Mouse (Mus musculus) liver, embryonic 14.5 days (tissue): Measurements from ENCODE around the gene Arid1b. TPM values are rescaled to one million over a fixed set of nuclear protein-coding genes. Genes with fewer than 3 reads are reported as not detected.
A peak's percentile ranks its signal among the peaks of the same experiment; 100 is the strongest.

Experiments
- ATAC-seq: fragments of 200-750 bp; cut with Nextera tagmentation; 2 replicates; pipeline ENCODE4 v1.8.0; 2017; ENCODE audit warnings: moderate number of reproducible peaks, mild to moderate bottlenecking, moderate library complexity; ENCODE audit not compliant: insufficient read depth
- DNase-seq, 3 experiments: peaks; one replicate each; pipeline ENCODE4 v3.0.0-alpha.2; 2012 to 2013; ENCODE audit warnings: low read depth in 3 of 3, low spot score in 3 of 3
- H3K27ac ChIP-seq: fragments of 300-500 bp; sonication (generic); 2 replicates; pipeline ENCODE4 v1.5.1; 2014; ENCODE audit warnings: moderate library complexity, mild to moderate bottlenecking, control low read depth, inconsistent platforms
- H3K27me3 ChIP-seq: fragments of 300-500 bp; sonication (generic); 2 replicates; pipeline ENCODE4 v1.6.1; 2014; ENCODE audit warnings: mild to moderate bottlenecking, low read length, moderate library complexity; ENCODE audit not compliant: control insufficient read depth, insufficient read depth
- H3K36me3 ChIP-seq: fragments of 300-500 bp; sonication (generic); replicated peaks from 2 replicates; pipeline ENCODE4 v1.6.1; 2014; ENCODE audit warnings: low read depth; ENCODE audit not compliant: control insufficient read depth, insufficient read depth
- H3K4me1 ChIP-seq, 2 experiments: fragments of 200-500 bp in 1 of 2; fragments of 300-500 bp in 1 of 2; sonication (generic) in 1 of 2; replicated peaks; 2 replicates each; pipeline ENCODE4 v1.6.1; 2012 to 2014; ENCODE audit warnings: antibody characterized with exemption in 1 of 2, inconsistent platforms in 1 of 2, low read length in 1 of 2; ENCODE audit not compliant: control insufficient read depth in 2 of 2, insufficient read depth in 2 of 2
- H3K4me2 ChIP-seq: fragments of 300-500 bp; sonication (generic); 2 replicates; pipeline ENCODE4 v1.6.1; 2014; ENCODE audit warnings: low read depth, mild to moderate bottlenecking, control low read depth, moderate library complexity
- H3K4me3 ChIP-seq, 2 experiments: fragments of 200-500 bp in 1 of 2; fragments of 300-500 bp in 1 of 2; sonication (generic) in 1 of 2; 2 replicates each; pipeline ENCODE4 v1.5.1; 2012 to 2014; ENCODE audit warnings: low read depth in 2 of 2, low read length in 2 of 2, mild to moderate bottlenecking in 2 of 2, control low read depth in 1 of 2, inconsistent platforms in 1 of 2, moderate library complexity in 1 of 2; ENCODE audit not compliant: insufficient read depth in 1 of 2
- H3K9ac ChIP-seq: fragments of 300-500 bp; sonication (generic); replicated peaks from 2 replicates; pipeline ENCODE4 v1.6.1; 2014; ENCODE audit warnings: mild to moderate bottlenecking, control low read depth, moderate library complexity
- H3K9me3 ChIP-seq: fragments of 300-500 bp; sonication (generic); 2 replicates; pipeline ENCODE4 v1.6.1; 2016; ENCODE audit warnings: low read length, mixed read lengths; ENCODE audit not compliant: control insufficient read depth
- CTCF ChIP-seq: IDR thresholded peaks from 2 replicates; pipeline ENCODE4 v1.5.1; 2016; ENCODE audit warnings: antibody characterized with exemption, low read depth, control low read depth
- EP300 ChIP-seq: IDR thresholded peaks from 2 replicates; pipeline ENCODE4 v1.6.1; 2016; ENCODE audit warnings: antibody characterized with exemption, low read depth
- WGBS: fragments of 180-500 bp; shearing (Covaris S2); extraction: QIAGEN DNeasy Blood & Tissue Kit; methylation state at CpG from one replicate; pipeline ENCODE4 v1.1.7; 2014; ENCODE audit not compliant: insufficient replicate concordance; 5-methylcytosine and 5-hydroxymethylcytosine counted together
- polyA plus RNA-seq, 2 experiments: library from polyadenylated mRNA; depleted of rRNA in 1 of 2; stranded (reverse) in 1 of 2; unstranded in 1 of 2; fragments of >200 nt; fragmentation: Nextera tagmentation in 1 of 2; extraction: Ambion mirVana in 1 of 2; gene quantifications; 2 replicates each; pipeline versions ENCODE4 v1.2.1 to v1.2.3; 2012 to 2014

The Arid1b gene
- polyA plus RNA-seq, 2 experiments, result 2.6 to 3.1 TPM

- H3K9ac ChIP-seq, result no peak overlapping the region
- DNase-seq, result no peak
- H3K27ac ChIP-seq, result no peak overlapping the region
- H3K4me1 ChIP-seq, result no peaks in the 10 kb centered on the region
- ATAC-seq, result no peak
- H3K4me2 ChIP-seq, result no peak overlapping the region
- no peak for TF ChIP-seq EP300
- TF ChIP-seq CTCF, result no peak
- H3K27me3 ChIP-seq, result no peaks in the 10 kb centered on the region
- H3K4me3 ChIP-seq, result no peak overlapping the region
- 51% methylated on average over 7 of the region's 7 CpGs for WGBS
- H3K36me3 ChIP-seq, result no peaks in the 10 kb centered on the region
- no peaks in the 10 kb centered on the region for H3K9me3 ChIP-seq
Observed at GRCm38 (mm10) chr17:4984691-4985090, 9.4 kb upstream of the Arid1b start.

GRCm38 (mm10) chr17:4990911-4991560 is 3.1 kb upstream of the Arid1b start:
- Histone ChIP-seq H3K4me3 (no peak overlapping the region), H3K27ac (no peak overlapping the region), H3K9ac (no peak overlapping the region), H3K4me1 (peaks cover 5 to 6% of the 10 kb centered on the region in 2 experiments; a peak in 1 of 4 replicates), H3K4me2 (no peak overlapping the region), H3K27me3 (no peaks in the 10 kb centered on the region), H3K36me3 (no peaks in the 10 kb centered on the region), H3K9me3 (no peaks in the 10 kb centered on the region)
- DNase-seq (no peak), ATAC-seq (no peak)
- WGBS, result 80% methylated on average over 16 of the region's 16 CpGs
- TF ChIP-seq EP300 (no peak), CTCF (no peak)

- Histone ChIP-seq H3K4me2 (no peak overlapping the region), H3K9me3 (no peaks in the 10 kb centered on the region), H3K4me3 (no peak overlapping the region), H3K27me3 (no peaks in the 10 kb centered on the region), H3K36me3 (no peaks in the 10 kb centered on the region), H3K27ac (no peak overlapping the region), H3K4me1 (peaks cover 5 to 6% of the 10 kb centered on the region in 2 experiments; a peak in 1 of 4 replicates), H3K9ac (no peak overlapping the region)
- TF ChIP-seq CTCF (no peak), EP300 (no peak)
- 71% methylated on average over 10 of the region's 10 CpGs for WGBS
- DNase-seq, result no peak
- no peak for ATAC-seq
Observed at GRCm38 (mm10) chr17:4991600-4991999, 2.5 kb upstream of the Arid1b start.

GRCm38 (mm10) chr17:4993497-4993839 is 664 bp upstream of the Arid1b start:
- H3K4me1 ChIP-seq, result peaks cover 6 to 10% of the 10 kb centered on the region in 2 experiments; a peak in 3 of 4 replicates
- H3K36me3 ChIP-seq, result no peaks in the 10 kb centered on the region
- H3K4me2 ChIP-seq, result peak overlapping the region; percentile 94
- no peaks in the 10 kb centered on the region for H3K9me3 ChIP-seq
- no peaks in the 10 kb centered on the region for H3K27me3 ChIP-seq
- ATAC-seq (no peak), DNase-seq (no peak)
- TF ChIP-seq CTCF (no peak), EP300 (no peak)
- H3K27ac ChIP-seq, result peak overlapping the region; percentile 73
- WGBS, result 8% methylated on average over 9 of the region's 9 CpGs
- peak overlapping the region; percentile 99 for H3K9ac ChIP-seq
- peak overlapping the region; percentile 59 to 97 for H3K4me3 ChIP-seq

- H3K27me3 ChIP-seq, result no peaks in the 10 kb centered on the region
- WGBS, result under 1% methylated on average over 51 of the region's 55 CpGs
Observed at GRCm38 (mm10) chr17:4994504-4994812, 326 bp downstream of the Arid1b start.

More at GRCm38 (mm10) chr17:4994504-4994812, 326 bp downstream of the Arid1b start:
- H3K4me3 ChIP-seq, result peak overlapping the region; percentile 59 to 97
- H3K4me2 ChIP-seq, result peak overlapping the region; percentile 94
- peak overlapping the region; percentile 99 for H3K9ac ChIP-seq
- peaks cover 6 to 10% of the 10 kb centered on the region in 2 experiments; a peak in 3 of 4 replicates for H3K4me1 ChIP-seq
- no peaks in the 10 kb centered on the region for H3K9me3 ChIP-seq
- H3K36me3 ChIP-seq, result no peaks in the 10 kb centered on the region
- peak; percentile 50 for ATAC-seq
- TF ChIP-seq CTCF, result no peak
- TF ChIP-seq EP300, result no peak
- peak overlapping the region; percentile 73 for H3K27ac ChIP-seq
- no peak for DNase-seq
